Mouse (Mus musculus): ENCODE measurements at regions not wholly inside any gene's neighbourhood (a gene's known extent, or its start where the extent isn't known, plus 50 kb on each side); places are given as distances from the start of the nearest gene placed in this dataset.

- no peak overlapping the region for H3K27ac ChIP-seq (ENCODE audit: low read depth, low read length)
- no peak overlapping the region for H3K4me2 ChIP-seq (replicated peaks; ENCODE audit: low read depth, low read length)
- WGBS = 90% methylated on average over 2 of the region's 2 CpGs
- no peaks in the 10 kb centered on the region for H3K36me3 ChIP-seq (ENCODE audit: control insufficient read depth, insufficient read depth, low read length)
- no peaks in the 10 kb centered on the region for H3K27me3 ChIP-seq (ENCODE audit: control insufficient read depth, insufficient read depth, low read length)
- no peak overlapping the region for H3K4me3 ChIP-seq (ENCODE audit: low read depth, low read length)
- no peaks in the 10 kb centered on the region for H3K9me3 ChIP-seq (ENCODE audit: control insufficient read depth, low read length)
- H3K4me1 ChIP-seq (replicated peaks; ENCODE audit: control insufficient read depth, insufficient read depth, low read length) = no peaks in the 10 kb centered on the region
- no peak for ATAC-seq (ENCODE audit: low FRiP score)
- no peak overlapping the region for H3K9ac ChIP-seq (ENCODE audit: low read depth, low read length)
- no peak for DNase-seq (ENCODE audit: low spot score)
These were observed 313.7 kb upstream of the Defb41 start for GRCm38 (mm10) chr1:18578625-18579024.

GRCm38 (mm10) chr1:18567086-18567485 lies 302.1 kb upstream of the Defb41 start:
- no peak overlapping the region for H3K4me2 ChIP-seq (replicated peaks; ENCODE audit: low read depth, low read length)
- no peaks in the 10 kb centered on the region for H3K36me3 ChIP-seq (ENCODE audit: control insufficient read depth, insufficient read depth, low read length)
- H3K9ac ChIP-seq (ENCODE audit: low read depth, low read length) = no peak overlapping the region
- H3K27me3 ChIP-seq (ENCODE audit: control insufficient read depth, insufficient read depth, low read length) = no peaks in the 10 kb centered on the region
- H3K27ac ChIP-seq (ENCODE audit: low read depth, low read length) = no peak overlapping the region
- DNase-seq (ENCODE audit: low spot score) = no peak
- H3K4me1 ChIP-seq (replicated peaks; ENCODE audit: control insufficient read depth, insufficient read depth, low read length) = no peaks in the 10 kb centered on the region
- H3K9me3 ChIP-seq (ENCODE audit: control insufficient read depth, low read length) = no peaks in the 10 kb centered on the region
- no peak for ATAC-seq (ENCODE audit: low FRiP score)
- H3K4me3 ChIP-seq (ENCODE audit: low read depth, low read length) = no peak overlapping the region
- 73% methylated on average over 2 of the region's 2 CpGs for WGBS

- no peak for ATAC-seq (ENCODE audit: low FRiP score)
- DNase-seq (ENCODE audit: low spot score) = no peak
- Histone ChIP-seq H3K4me3 (ENCODE audit: low read depth, low read length) (no peak overlapping the region), H3K36me3 (ENCODE audit: control insufficient read depth, insufficient read depth, low read length) (no peaks in the 10 kb centered on the region), H3K4me1 (replicated peaks; ENCODE audit: control insufficient read depth, insufficient read depth, low read length) (no peaks in the 10 kb centered on the region), H3K4me2 (replicated peaks; ENCODE audit: low read depth, low read length) (no peak overlapping the region), H3K9me3 (ENCODE audit: control insufficient read depth, low read length) (no peaks in the 10 kb centered on the region), H3K27ac (ENCODE audit: low read depth, low read length) (no peak overlapping the region), H3K27me3 (ENCODE audit: control insufficient read depth, insufficient read depth, low read length) (no peaks in the 10 kb centered on the region), H3K9ac (ENCODE audit: low read depth, low read length) (no peak overlapping the region)
- 83% methylated on average over 2 of the region's 2 CpGs for WGBS
These were observed 286.3 kb upstream of the Defb41 start for GRCm38 (mm10) chr1:18551211-18551610.

- no peak for ATAC-seq (ENCODE audit: low FRiP score)
- Histone ChIP-seq H3K4me3 (ENCODE audit: low read depth, low read length) (no peak overlapping the region), H3K27me3 (ENCODE audit: control insufficient read depth, insufficient read depth, low read length) (no peaks in the 10 kb centered on the region), H3K9ac (ENCODE audit: low read depth, low read length) (no peak overlapping the region), H3K27ac (ENCODE audit: low read depth, low read length) (no peak overlapping the region), H3K9me3 (ENCODE audit: control insufficient read depth, low read length) (no peaks in the 10 kb centered on the region), H3K36me3 (ENCODE audit: control insufficient read depth, insufficient read depth, low read length) (no peaks in the 10 kb centered on the region), H3K4me2 (replicated peaks; ENCODE audit: low read depth, low read length) (no peak overlapping the region), H3K4me1 (replicated peaks; ENCODE audit: control insufficient read depth, insufficient read depth, low read length) (no peaks in the 10 kb centered on the region)
- DNase-seq (ENCODE audit: low spot score) = no peak
- WGBS = 100% methylated on average over 1 of the region's 1 CpGs
These were observed 266.8 kb upstream of the Defb41 start for GRCm38 (mm10) chr1:18531702-18532101.

- H3K9me3 ChIP-seq (ENCODE audit: control insufficient read depth, low read length) = no peaks in the 10 kb centered on the region
- DNase-seq (ENCODE audit: low spot score) (no peak), ATAC-seq (ENCODE audit: low FRiP score) (no peak)
- no peaks in the 10 kb centered on the region for H3K27me3 ChIP-seq (ENCODE audit: control insufficient read depth, insufficient read depth, low read length)
- H3K4me2 ChIP-seq (replicated peaks; ENCODE audit: low read depth, low read length) = no peak overlapping the region
- no peak overlapping the region for H3K4me3 ChIP-seq (ENCODE audit: low read depth, low read length)
- no peak overlapping the region for H3K27ac ChIP-seq (ENCODE audit: low read depth, low read length)
- H3K4me1 ChIP-seq (replicated peaks; ENCODE audit: control insufficient read depth, insufficient read depth, low read length) = no peaks in the 10 kb centered on the region
- no peaks in the 10 kb centered on the region for H3K36me3 ChIP-seq (ENCODE audit: control insufficient read depth, insufficient read depth, low read length)
- no peak overlapping the region for H3K9ac ChIP-seq (ENCODE audit: low read depth, low read length)
- 76% methylated on average over 2 of the region's 2 CpGs for WGBS
These were observed 259.5 kb upstream of the Defb41 start for GRCm38 (mm10) chr1:18524485-18524884.

- Histone ChIP-seq H3K9ac (ENCODE audit: low read depth, low read length) (no peak overlapping the region), H3K9me3 (ENCODE audit: control insufficient read depth, low read length) (no peaks in the 10 kb centered on the region), H3K27me3 (ENCODE audit: control insufficient read depth, insufficient read depth, low read length) (no peaks in the 10 kb centered on the region), H3K4me3 (ENCODE audit: low read depth, low read length) (no peak overlapping the region), H3K4me2 (replicated peaks; ENCODE audit: low read depth, low read length) (no peak overlapping the region), H3K27ac (ENCODE audit: low read depth, low read length) (no peak overlapping the region), H3K36me3 (ENCODE audit: control insufficient read depth, insufficient read depth, low read length) (no peaks in the 10 kb centered on the region), H3K4me1 (replicated peaks; ENCODE audit: control insufficient read depth, insufficient read depth, low read length) (no peaks in the 10 kb centered on the region)
- ATAC-seq (ENCODE audit: low FRiP score) = no peak
- no peak for DNase-seq (ENCODE audit: low spot score)
- WGBS = 74% methylated on average over 2 of the region's 2 CpGs
These were observed 258.0 kb upstream of the Defb41 start for GRCm38 (mm10) chr1:18522902-18523301.

- H3K4me1 ChIP-seq (replicated peaks; ENCODE audit: control insufficient read depth, insufficient read depth, low read length) = no peaks in the 10 kb centered on the region
- ATAC-seq (ENCODE audit: low FRiP score) (no peak), DNase-seq (ENCODE audit: low spot score) (no peak)
- 90% methylated on average over 3 of the region's 3 CpGs for WGBS
- no peak overlapping the region for H3K9ac ChIP-seq (ENCODE audit: low read depth, low read length)
- no peak overlapping the region for H3K4me3 ChIP-seq (ENCODE audit: low read depth, low read length)
- no peak overlapping the region for H3K27ac ChIP-seq (ENCODE audit: low read depth, low read length)
- H3K4me2 ChIP-seq (replicated peaks; ENCODE audit: low read depth, low read length) = no peak overlapping the region
- no peaks in the 10 kb centered on the region for H3K36me3 ChIP-seq (ENCODE audit: control insufficient read depth, insufficient read depth, low read length)
- no peaks in the 10 kb centered on the region for H3K9me3 ChIP-seq (ENCODE audit: control insufficient read depth, low read length)
- no peaks in the 10 kb centered on the region for H3K27me3 ChIP-seq (ENCODE audit: control insufficient read depth, insufficient read depth, low read length)
These were observed 247.8 kb upstream of the Defb41 start for GRCm38 (mm10) chr1:18512764-18513163.

GRCm38 (mm10) chr1:18498556-18498955 lies 233.6 kb upstream of the Defb41 start:
- Histone ChIP-seq H3K9ac (ENCODE audit: low read depth, low read length) (no peak overlapping the region), H3K4me3 (ENCODE audit: low read depth, low read length) (no peak overlapping the region), H3K27me3 (ENCODE audit: control insufficient read depth, insufficient read depth, low read length) (no peaks in the 10 kb centered on the region), H3K4me1 (replicated peaks; ENCODE audit: control insufficient read depth, insufficient read depth, low read length) (no peaks in the 10 kb centered on the region), H3K36me3 (ENCODE audit: control insufficient read depth, insufficient read depth, low read length) (no peaks in the 10 kb centered on the region), H3K27ac (ENCODE audit: low read depth, low read length) (no peak overlapping the region), H3K9me3 (ENCODE audit: control insufficient read depth, low read length) (no peaks in the 10 kb centered on the region), H3K4me2 (replicated peaks; ENCODE audit: low read depth, low read length) (no peak overlapping the region)
- 72% methylated on average over 3 of the region's 3 CpGs for WGBS
- ATAC-seq (ENCODE audit: low FRiP score) = no peak
- DNase-seq (ENCODE audit: low spot score) = no peak

- H3K27ac ChIP-seq (ENCODE audit: low read depth, low read length) = no peak overlapping the region
- H3K36me3 ChIP-seq (ENCODE audit: control insufficient read depth, insufficient read depth, low read length) = no peaks in the 10 kb centered on the region
- no peaks in the 10 kb centered on the region for H3K9me3 ChIP-seq (ENCODE audit: control insufficient read depth, low read length)
- ATAC-seq (ENCODE audit: low FRiP score) = no peak
- 78% methylated on average over 2 of the region's 2 CpGs for WGBS
- no peaks in the 10 kb centered on the region for H3K27me3 ChIP-seq (ENCODE audit: control insufficient read depth, insufficient read depth, low read length)
- H3K4me2 ChIP-seq (replicated peaks; ENCODE audit: low read depth, low read length) = no peak overlapping the region
- H3K4me3 ChIP-seq (ENCODE audit: low read depth, low read length) = no peak overlapping the region
- no peak overlapping the region for H3K9ac ChIP-seq (ENCODE audit: low read depth, low read length)
- no peak for DNase-seq (ENCODE audit: low spot score)
- peaks cover under 1% of the 10 kb centered on the region; the same call in 1 of the 2 replicates for H3K4me1 ChIP-seq (replicated peaks; ENCODE audit: control insufficient read depth, insufficient read depth, low read length)
These were observed 203.6 kb upstream of the Defb41 start for GRCm38 (mm10) chr1:18468496-18468895.

Measured in hindbrain, embryonic 11.5 days (tissue).